Mouse (Mus musculus) bone marrow, adult 2 months (tissue): ENCODE data around the gene Pik3c2b.

Experiments used
- CTCF ChIP-seq: fragments of 200-500 bp; IDR thresholded peaks from 2 replicates; pipeline ENCODE4 v1.5.1; 2011; ENCODE audit warnings: low read length, control low read depth; ENCODE audit not compliant: control insufficient read depth, insufficient read depth
- POLR2A ChIP-seq: fragments of 200-500 bp; IDR thresholded peaks from 2 replicates; pipeline ENCODE4 v1.6.1; 2011; ENCODE audit warnings: low read depth, mild to moderate bottlenecking, control low read depth, low read length, borderline replicate concordance; ENCODE audit not compliant: control insufficient read depth

GRCm38 (mm10) chr1:133089415-133089814, 43.9 kb downstream of the Pik3c2b start:
- TF ChIP-seq CTCF (no peak), POLR2A (no peak)
